9 mouse cellular contexts compared by ENCODE assay signal in the genomic region with DNA sequence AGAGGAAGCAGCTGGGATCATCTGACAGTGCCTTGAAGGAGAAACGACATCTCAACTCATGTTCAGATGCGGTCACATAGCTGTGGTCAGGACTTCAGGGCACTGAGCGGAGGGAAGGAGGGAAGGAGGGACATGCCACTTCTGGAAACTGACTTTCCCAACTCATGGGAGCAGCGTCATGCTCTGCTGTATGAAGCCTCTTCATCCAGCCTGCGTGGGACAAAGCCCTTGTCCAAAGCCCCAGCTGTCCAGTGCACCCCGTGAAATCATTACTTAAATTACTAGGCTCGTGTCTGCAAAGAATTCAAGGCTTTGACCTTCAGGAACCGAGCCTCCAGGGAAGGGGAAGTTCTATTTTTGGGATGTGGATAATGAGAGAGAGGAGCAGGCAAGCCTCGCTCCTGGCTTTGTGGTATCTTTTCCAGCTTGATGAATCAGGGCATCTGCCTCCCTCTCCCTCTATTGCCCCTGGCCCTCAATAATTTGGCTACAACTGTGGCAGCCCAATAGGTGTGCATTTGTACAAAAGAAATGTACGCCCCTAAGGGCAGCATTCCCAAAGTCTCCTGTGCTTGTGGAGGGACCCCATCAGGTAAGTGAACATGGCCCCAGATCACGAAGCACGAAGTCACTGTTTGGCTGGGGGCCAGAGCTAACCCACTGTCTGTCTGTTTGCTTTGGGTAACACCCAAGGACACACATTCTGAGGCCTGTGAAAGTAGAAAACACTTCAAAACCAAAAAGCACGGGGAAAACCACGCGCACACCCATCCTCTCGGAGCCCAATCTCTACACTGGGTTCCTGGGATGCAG. TPM values are rescaled to one million over a fixed set of nuclear protein-coding genes. Genes with fewer than 3 reads are reported as not detected.
A peak's percentile ranks its signal among the peaks of the same experiment; 100 is the strongest.
DNase-seq lines count a peak whose midpoint lies in the region; ATAC-seq and TF ChIP-seq lines count a peak whose summit lies in the region.
"Had no signal": no experiment of that assay in that cellular context is flagged by ENCODE, and none has a peak within 500 bp of the region (broad histone marks: within the 10 kb centered on the region; RNA-seq: fewer than 3 reads in every experiment).

No protein-coding gene starts in this region.

- no peak for TF ChIP-seq EP300 in stomach, postnatal 0 days (optimal IDR thresholded peaks at IDR 0.05)

- no peak for DNase-seq in spleen, adult 2 months (ENCODE audit: low read depth in 1 of 2, low spot score in 2 of 2)
- DNase-seq in spleen, adult 18-20 months: no peak
- no peak for DNase-seq in stomach, postnatal 0 days (ENCODE audit: low spot score)
- DNase-seq in layer of hippocampus, postnatal 36 days: no peak
- DNase-seq in left cerebral cortex, adult 9 months (ENCODE audit: low spot score in 2 of 2): no peak
- DNase-seq in right cerebral cortex, adult 18-20 months: no peak

- no peaks in the 10 kb centered on the region for H3K9me3 ChIP-seq in embryonic facial prominence, embryonic 15.5 days (replicated peaks)
- no peaks in the 10 kb centered on the region for H3K9me3 ChIP-seq in kidney, embryonic 16.5 days (ENCODE audit: low read length)
- no peaks in the 10 kb centered on the region for H3K9me3 ChIP-seq in stomach, postnatal 0 days (ENCODE audit: control insufficient read depth, low read length)

- peak overlapping the region; percentile 30; the same call in 1 of the 2 replicates for H3K27ac ChIP-seq in spleen, adult 2 months (ENCODE audit: insufficient read depth, low read length)
- H3K27ac ChIP-seq in embryonic facial prominence, embryonic 15.5 days (replicated peaks): peak overlapping the region; percentile 82
- H3K27ac ChIP-seq in kidney, embryonic 16.5 days (ENCODE audit: low read length): peak overlapping the region; percentile 2; the same call in 1 of the 2 replicates
- peak overlapping the region; percentile 84 for H3K27ac ChIP-seq in stomach, postnatal 0 days (replicated peaks)

- TF ChIP-seq POLR2A in spleen, adult 2 months (IDR thresholded peaks at IDR 0.05; ENCODE audit: low read depth, low read length): no peak

- H3K9ac ChIP-seq in embryonic facial prominence, embryonic 15.5 days: no peak overlapping the region
- 0 out of 2 replicates have a peak overlapping the region, but pooled peaks have one; percentile 15 for H3K9ac ChIP-seq in kidney, embryonic 16.5 days (replicated peaks; ENCODE audit: low read length)
- H3K9ac ChIP-seq in stomach, postnatal 0 days (ENCODE audit: low read length): peak overlapping the region; percentile 23; the same call in 1 of the 2 replicates

- no peaks in the 10 kb centered on the region for H3K36me3 ChIP-seq in spleen, adult 2 months (ENCODE audit: control insufficient read depth, insufficient read depth, low read length)
- H3K36me3 ChIP-seq in embryonic facial prominence, embryonic 15.5 days: no peaks in the 10 kb centered on the region
- no peaks in the 10 kb centered on the region for H3K36me3 ChIP-seq in kidney, embryonic 16.5 days (ENCODE audit: insufficient read depth, low read length)
- no peaks in the 10 kb centered on the region for H3K36me3 ChIP-seq in stomach, postnatal 0 days (ENCODE audit: control insufficient read depth, insufficient read depth, low read length)

- TF ChIP-seq CTCF in spleen, adult 2 months (IDR thresholded peaks at IDR 0.05; ENCODE audit: extremely low read depth, insufficient read depth, insufficient read length, insufficient replicate concordance): no peak
- no peak for TF ChIP-seq CTCF in stomach, postnatal 0 days (IDR thresholded peaks at IDR 0.05; ENCODE audit: low read depth)

- WGBS in spleen, adult 2 months: 58% methylated on average over 16 of the region's 16 CpGs
- WGBS in embryonic facial prominence, embryonic 15.5 days: 37% methylated on average over 16 of the region's 16 CpGs
- 49% methylated on average over 16 of the region's 16 CpGs for WGBS in kidney, embryonic 16.5 days
- 45% methylated on average over 16 of the region's 16 CpGs for WGBS in stomach, postnatal 0 days

- H3K4me1 ChIP-seq in spleen, adult 2 months (ENCODE audit: control insufficient read depth, insufficient read depth, insufficient read length): no peaks in the 10 kb centered on the region
- H3K4me1 ChIP-seq in embryonic facial prominence, embryonic 15.5 days: peaks cover 23% of the 10 kb centered on the region
- H3K4me1 ChIP-seq in kidney, embryonic 16.5 days (ENCODE audit: insufficient read depth, low read length): peaks cover 16% of the 10 kb centered on the region; the same call in 1 of the 2 replicates
- H3K4me1 ChIP-seq in stomach, postnatal 0 days (replicated peaks; ENCODE audit: control insufficient read depth, insufficient read depth): peaks cover 12% of the 10 kb centered on the region

- 0 out of 2 replicates have a peak overlapping the region, but pooled peaks have one; percentile 10 for H3K4me2 ChIP-seq in embryonic facial prominence, embryonic 15.5 days (replicated peaks)
- H3K4me2 ChIP-seq in kidney, embryonic 16.5 days (replicated peaks; ENCODE audit: low read depth, low read length): no peak overlapping the region
- 0 out of 2 replicates have a peak overlapping the region, but pooled peaks have one; percentile 11 for H3K4me2 ChIP-seq in stomach, postnatal 0 days (replicated peaks; ENCODE audit: low read depth)

- H3K4me3 ChIP-seq in spleen, adult 2 months (ENCODE audit: extremely low read depth, insufficient read depth, insufficient read length): no peak overlapping the region
- H3K4me3 ChIP-seq in embryonic facial prominence, embryonic 15.5 days (replicated peaks): no peak overlapping the region
- no peak overlapping the region for H3K4me3 ChIP-seq in kidney, embryonic 16.5 days (ENCODE audit: low read length)
- H3K4me3 ChIP-seq in stomach, postnatal 0 days (ENCODE audit: low read depth, low read length): no peak overlapping the region

- H3K27me3 ChIP-seq in spleen, adult 2 months (ENCODE audit: control insufficient read depth, insufficient read depth, low read length): no peaks in the 10 kb centered on the region
- no peaks in the 10 kb centered on the region for H3K27me3 ChIP-seq in embryonic facial prominence, embryonic 15.5 days
- H3K27me3 ChIP-seq in kidney, embryonic 16.5 days (ENCODE audit: insufficient read depth, low read length): no peaks in the 10 kb centered on the region
- no peaks in the 10 kb centered on the region for H3K27me3 ChIP-seq in stomach, postnatal 0 days (ENCODE audit: control insufficient read depth, insufficient read depth, low read length)

- ATAC-seq in embryonic facial prominence, embryonic 15.5 days (ENCODE audit: insufficient number of reproducible peaks, low FRiP score, low TSS enrichment, low read depth): no peak
- ATAC-seq in kidney, embryonic 16.5 days (ENCODE audit: low FRiP score, low TSS enrichment): no peak
- no peak; the same call in 1 of the 2 replicates for ATAC-seq in stomach, postnatal 0 days (ENCODE audit: low FRiP score, low TSS enrichment)

RNA-seq across cellular contexts. Expression of a gene that starts 7.6 kb away (rescaled TPM):
- polyA plus RNA-seq in spleen, adult 2 months (2012; rRNA removed): 15.5 and 21.4 TPM in 2 replicates
- 12.3 and 12.5 TPM in 2 replicates for polyA plus RNA-seq in embryonic facial prominence, embryonic 15.5 days (2015; fragmentation: Nextera tagmentation; extraction: Ambion mirVana)
- 5.8 and 5.9 TPM in 2 replicates for polyA plus RNA-seq in kidney, embryonic 16.5 days (2015; fragmentation: Nextera tagmentation; extraction: Ambion mirVana)
- polyA plus RNA-seq in stomach, postnatal 0 days (2015; fragmentation: Nextera tagmentation; extraction: Ambion mirVana): 7.9 and 10.0 TPM in 2 replicates
- 1 to 10 TPM; 1.3 to 2.4 TPM for total RNA-seq in layer of hippocampus, postnatal 36 days (2021)

RNA-seq across cellular contexts. Expression of a gene that starts 29.1 kb away (rescaled TPM):
- polyA plus RNA-seq in spleen, adult 2 months (2012; rRNA removed): 62.1 and 95.5 TPM in 2 replicates
- polyA plus RNA-seq in embryonic facial prominence, embryonic 15.5 days (2015; fragmentation: Nextera tagmentation; extraction: Ambion mirVana): 154 and 161 TPM in 2 replicates
- 217 and 226 TPM in 2 replicates for polyA plus RNA-seq in kidney, embryonic 16.5 days (2015; fragmentation: Nextera tagmentation; extraction: Ambion mirVana)
- polyA plus RNA-seq in stomach, postnatal 0 days (2015; fragmentation: Nextera tagmentation; extraction: Ambion mirVana): 94.0 and 97.1 TPM in 2 replicates
- 10 to 100 TPM; 93.0 to 93.3 TPM for total RNA-seq in layer of hippocampus, postnatal 36 days (2021)

RNA-seq across cellular contexts. Expression of a gene that starts 57.1 kb away (rescaled TPM):
- polyA plus RNA-seq in spleen, adult 2 months (2012; rRNA removed): 0.07 and 0.14 TPM in 2 replicates
- polyA plus RNA-seq in embryonic facial prominence, embryonic 15.5 days (2015; fragmentation: Nextera tagmentation; extraction: Ambion mirVana): 0.09 and 0.16 TPM in 2 replicates
- polyA plus RNA-seq in kidney, embryonic 16.5 days (2015; fragmentation: Nextera tagmentation; extraction: Ambion mirVana): 0.15 and 0.32 TPM in 2 replicates
- 0.08 and 0.16 TPM in 2 replicates for polyA plus RNA-seq in stomach, postnatal 0 days (2015; fragmentation: Nextera tagmentation; extraction: Ambion mirVana)
- total RNA-seq in layer of hippocampus, postnatal 36 days (2021): not detected
- polyA plus RNA-seq: forebrain, embryonic 11.5 days had no signal

RNA-seq across cellular contexts. Expression of a gene that starts 58.2 kb away (rescaled TPM):
- 42.3 and 77.3 TPM in 2 replicates for polyA plus RNA-seq in spleen, adult 2 months (2012; rRNA removed)
- 14.2 and 14.6 TPM in 2 replicates for polyA plus RNA-seq in embryonic facial prominence, embryonic 15.5 days (2015; fragmentation: Nextera tagmentation; extraction: Ambion mirVana)
- 5.8 and 6.4 TPM in 2 replicates for polyA plus RNA-seq in kidney, embryonic 16.5 days (2015; fragmentation: Nextera tagmentation; extraction: Ambion mirVana)
- polyA plus RNA-seq in stomach, postnatal 0 days (2015; fragmentation: Nextera tagmentation; extraction: Ambion mirVana): 4.7 and 5.3 TPM in 2 replicates
- 10 to 100 TPM; 91.3 to 98.8 TPM for total RNA-seq in layer of hippocampus, postnatal 36 days (2021)

Comparison
In these comparisons a context has a peak if more than half of its experiments do, and no peak if none do; other contexts are left out.
1. H3K27ac ChIP-seq: peak in every context shown above with its lines; median percentile 84 in stomach, postnatal 0 days; 82 in embryonic facial prominence, embryonic 15.5 days; 30 in spleen, adult 2 months; 2 in kidney, embryonic 16.5 days.